Mouse (Mus musculus) urinary bladder, postnatal 4 days (tissue): ENCODE measurements around the gene Gm10837.
"Not testable (repeated sequence)": the region's sequence is repeated elsewhere in the genome, so short reads cannot be mapped to it uniquely, and the experiment has no call there.

Experiments used
- DNase-seq, 2 experiments: peaks; one replicate each; pipeline ENCODE4 v3.0.0; 2021 to 2022; ENCODE audit warnings: low spot score in 2 of 2

Gene Gm10837

DNA sequence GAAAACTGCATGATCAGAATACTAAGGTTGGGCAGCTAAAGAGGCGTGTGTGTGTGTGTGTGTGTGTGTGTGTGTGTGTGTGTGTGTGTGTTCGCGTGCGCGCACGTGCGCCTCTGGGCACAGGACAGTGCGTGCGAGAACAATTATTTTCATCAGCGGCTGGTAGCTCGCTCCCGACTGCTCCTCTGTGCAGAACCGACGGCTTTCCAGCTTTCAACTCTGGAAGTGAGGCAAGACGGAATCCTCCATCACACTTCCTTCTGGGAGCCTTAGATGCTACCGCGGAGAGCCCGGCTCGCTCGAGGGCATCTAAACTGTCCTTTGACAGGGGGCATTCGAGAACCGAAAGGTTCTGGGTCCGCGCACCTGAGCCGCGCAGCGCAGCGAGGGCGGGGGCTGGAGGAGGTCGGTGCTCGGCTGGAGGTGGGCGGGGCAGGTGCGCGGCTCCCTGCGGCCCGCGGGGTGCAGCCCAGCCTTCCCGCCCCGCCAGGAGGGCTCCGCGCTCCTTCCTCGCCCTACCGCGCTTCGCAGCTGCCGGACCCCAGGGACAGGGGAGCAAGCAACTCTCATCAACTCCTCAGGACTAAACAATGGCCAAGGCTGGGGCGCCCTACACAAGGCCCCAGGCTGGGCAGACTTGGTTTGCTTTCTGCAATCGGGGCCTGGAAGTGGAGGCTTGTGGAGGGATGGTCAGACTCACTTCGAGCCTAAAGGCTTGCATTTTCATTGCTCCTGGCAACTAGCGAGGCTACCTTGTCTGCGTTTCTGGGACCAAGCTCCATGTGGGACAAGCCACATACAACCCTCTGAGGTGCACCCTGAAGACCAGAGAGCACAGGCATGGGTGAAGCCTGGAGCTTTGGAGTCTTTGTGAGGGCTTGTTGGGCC lies at the start of gene Gm10837:
Gene Gm10837, plus strand, starts transcription at position 146 of the 888 bp plus-strand sequence.
- DNase-seq, result no peak

DNA sequence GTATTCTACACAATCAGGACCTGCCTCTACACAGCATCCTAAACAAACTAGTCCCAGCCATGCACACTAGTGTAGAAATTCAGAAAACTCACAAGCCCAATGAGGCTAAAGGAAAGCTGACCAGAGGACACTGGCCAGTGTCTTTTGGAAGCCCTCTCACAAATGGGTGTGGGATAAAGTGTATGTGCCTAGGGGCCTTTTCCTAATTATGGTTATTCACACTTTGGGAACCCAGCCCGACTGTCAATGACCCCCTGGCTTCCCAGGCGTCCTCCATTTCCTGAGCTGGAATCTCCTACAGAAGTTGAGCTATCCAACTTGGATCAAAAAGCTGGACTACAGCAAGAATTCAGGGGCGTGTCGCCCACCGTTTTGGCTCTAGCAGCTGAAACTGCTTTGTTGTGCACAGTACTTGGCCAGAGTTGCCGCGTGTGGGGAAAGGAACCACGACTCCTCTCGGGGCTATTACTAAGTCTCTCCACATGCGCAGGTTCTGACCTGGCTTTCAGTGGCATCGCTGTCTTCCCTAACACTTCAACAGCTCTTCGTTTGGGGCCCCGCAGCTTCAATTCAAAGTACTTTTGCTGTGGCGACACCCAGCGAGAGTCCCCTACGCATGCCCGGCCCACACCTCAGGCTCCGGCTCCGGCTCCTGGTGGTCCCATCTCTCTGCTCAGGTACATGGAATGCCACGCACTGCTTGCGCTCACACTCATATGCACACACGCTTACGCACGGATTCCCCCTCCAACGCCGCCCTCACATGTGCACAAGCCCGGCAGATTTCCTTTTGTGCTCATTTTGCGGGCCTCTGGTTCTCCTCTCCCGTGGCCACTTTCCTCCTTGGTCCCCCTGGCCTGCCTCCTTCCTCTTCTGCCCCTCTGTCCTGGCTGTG lies 40.5 kb upstream of the Gm10837 start:
- no peak for DNase-seq

DNA sequence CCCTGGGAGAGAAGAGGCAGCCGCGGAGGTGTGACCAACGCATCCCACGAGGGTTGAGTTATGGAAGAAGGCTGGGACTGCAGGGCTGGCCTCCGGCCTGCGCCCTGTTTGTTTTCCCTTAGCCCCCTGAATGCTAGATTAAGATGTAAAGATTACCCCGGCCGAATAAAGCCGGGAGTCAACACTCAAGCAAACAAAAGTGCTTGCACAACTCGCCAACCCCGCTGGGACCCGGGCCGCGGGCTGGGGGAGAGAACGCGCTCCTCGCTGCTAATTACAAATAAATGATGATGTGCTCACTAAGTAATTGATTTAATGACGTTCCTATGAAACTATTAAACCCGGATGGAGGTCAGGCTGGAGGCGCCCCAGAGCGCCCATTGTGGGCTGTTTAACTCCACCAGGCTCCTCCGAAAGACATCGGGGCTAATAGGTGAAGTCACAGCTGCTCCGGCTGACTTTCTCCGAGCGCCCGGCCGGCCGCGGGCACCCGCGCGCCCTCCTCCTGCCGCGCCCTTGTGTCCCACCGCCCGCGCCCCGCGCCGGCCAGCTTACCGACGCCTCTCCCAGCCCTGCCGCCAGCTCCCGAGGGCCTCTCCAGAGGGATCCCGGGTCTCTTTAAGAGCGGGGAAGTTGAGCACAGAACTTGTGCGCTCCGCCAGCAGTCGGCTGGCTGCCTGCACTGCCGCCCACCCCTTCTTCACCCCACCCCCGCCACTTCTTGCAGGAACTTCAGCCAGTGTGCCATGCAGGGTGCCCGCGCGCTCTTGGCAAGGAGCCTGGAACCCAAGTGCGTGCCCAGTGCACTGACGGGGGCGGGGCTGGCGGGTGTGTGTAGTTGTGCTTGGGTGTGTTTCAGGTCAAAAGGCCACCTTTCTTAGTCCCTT lies 39.6 kb upstream of the Gm10837 start, which contains the start of gene Gm5089:
Gene Gm5089, minus strand, starts transcription at position 620 of the 887 bp plus-strand sequence.
- no peak for DNase-seq

DNA sequence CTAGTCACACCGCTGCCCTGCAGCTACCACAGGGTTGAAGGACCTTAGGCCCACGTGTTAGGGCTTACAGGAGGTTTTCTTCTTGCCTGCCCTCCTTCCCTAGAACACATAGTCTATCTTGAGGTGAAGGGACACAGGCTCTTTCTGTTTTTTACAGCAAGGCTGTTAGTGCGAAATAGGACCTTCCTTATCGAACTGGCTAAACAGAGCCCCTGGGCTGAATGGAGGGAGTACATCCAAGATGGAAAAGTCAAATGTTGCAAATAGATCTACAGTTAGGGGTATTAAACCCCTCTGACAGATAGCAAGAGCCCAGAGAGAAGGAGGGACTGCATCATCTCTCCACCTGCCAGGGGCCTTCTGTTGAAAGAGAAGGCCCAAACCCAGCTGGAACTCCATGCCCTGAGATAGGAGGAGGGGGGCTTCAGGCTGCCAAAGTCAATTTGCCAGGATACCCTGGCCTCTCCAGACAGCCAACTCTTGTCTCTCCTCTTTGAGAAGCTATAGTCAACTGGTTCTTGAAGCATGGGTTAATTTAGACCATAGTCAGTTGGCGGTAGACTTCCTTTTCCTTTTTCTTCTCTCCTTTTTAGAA lies 38.7 kb upstream of the Gm10837 start:
- no peak for DNase-seq

DNA sequence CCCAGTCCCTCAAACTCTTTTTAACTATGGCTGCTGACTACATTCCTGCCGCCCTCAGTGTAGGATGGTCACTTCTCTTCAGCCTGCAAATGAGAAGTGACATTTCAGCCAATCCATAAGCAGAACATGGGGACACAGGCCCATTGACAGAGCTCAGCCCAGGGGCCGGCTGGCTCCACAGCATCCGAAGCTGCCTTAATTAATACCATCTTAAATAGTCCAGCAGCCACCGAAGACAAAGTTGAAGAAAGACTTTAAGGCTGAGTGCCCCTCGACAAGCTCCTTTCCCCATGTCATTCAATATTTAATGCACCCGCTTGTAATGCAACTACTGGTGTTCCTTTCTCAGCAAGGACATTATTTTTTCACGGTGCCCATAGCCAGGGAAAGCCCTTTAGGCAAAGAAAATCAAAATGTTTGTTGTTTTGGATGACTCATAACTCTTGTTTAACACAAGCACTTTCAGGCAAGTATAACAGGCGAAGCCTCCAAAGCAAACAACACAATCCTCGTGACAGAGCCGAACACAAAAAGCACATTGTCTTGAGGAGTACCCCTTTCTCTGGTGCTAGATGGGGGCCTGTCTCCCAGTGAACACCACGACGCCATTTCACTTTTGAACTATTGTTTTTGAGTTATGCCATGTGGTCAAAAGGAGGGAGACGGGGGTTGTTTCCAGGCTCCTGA lies 37.5 kb upstream of the Gm10837 start:
- DNase-seq, result no peak

DNA sequence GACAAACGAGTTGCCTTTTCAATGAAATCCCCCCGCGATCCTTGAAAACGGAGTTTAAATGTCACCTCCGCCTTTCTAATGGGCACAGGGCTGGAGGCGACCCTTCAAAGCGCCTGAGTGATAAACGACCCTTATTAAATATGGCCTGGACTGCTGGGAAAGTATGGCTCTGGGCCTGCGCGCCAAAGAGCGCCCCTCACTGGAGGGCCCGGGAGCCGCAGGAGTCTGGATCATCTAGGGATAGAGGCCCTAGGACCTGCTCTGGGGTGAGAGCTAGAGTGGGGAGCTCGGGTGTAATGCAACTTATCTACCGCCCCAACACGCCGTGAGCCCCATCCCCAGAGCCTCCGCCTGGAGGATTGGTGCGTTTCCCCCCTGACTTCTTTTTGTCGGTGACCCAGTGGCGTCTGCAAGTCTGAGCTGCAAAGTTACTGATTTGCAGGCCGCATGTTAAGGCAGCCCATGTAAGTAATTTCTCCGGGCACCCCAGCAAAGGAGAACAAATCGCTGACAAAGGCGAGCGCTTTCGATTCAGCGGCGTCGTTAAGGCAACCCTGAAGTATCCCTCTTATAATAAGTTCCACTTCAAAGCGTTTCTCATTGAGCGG lies 36.9 kb upstream of the Gm10837 start:
- DNase-seq, result no peak

DNA sequence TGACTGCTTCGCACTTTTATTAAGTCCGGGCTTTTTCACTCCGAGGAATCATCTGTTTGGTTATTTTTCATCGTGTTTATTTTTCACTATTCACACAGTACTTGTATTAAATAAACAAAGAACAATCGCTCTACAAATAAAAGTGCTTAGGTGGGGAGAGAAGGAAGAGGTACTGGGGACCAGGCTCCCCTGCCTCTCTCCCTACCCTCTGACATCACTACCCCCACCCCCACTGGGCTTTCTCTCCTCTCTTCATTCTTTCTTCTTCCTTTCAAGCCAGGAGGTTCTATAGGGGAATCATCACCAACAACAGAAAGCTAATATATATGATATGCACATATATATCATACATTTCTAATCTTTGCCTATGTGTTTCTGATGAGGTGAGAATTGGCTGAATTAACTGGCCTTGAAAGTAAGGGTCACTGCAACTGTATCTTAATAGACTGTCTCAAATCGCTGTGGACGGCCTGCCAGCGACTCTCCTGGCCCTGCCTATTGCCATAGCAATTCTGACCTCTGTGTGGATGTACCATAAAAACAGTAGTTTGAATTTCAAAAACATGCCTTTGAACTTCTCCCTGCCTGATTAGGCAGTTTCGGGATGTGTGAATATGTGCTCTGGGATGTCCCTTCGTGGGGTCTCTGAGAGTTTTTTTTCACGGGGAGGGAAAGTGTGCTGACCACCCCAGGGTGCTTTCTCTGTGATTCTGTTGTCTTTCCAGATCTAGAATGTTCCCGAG lies 36.2 kb upstream of the Gm10837 start:
- DNase-seq, result no peak

DNA sequence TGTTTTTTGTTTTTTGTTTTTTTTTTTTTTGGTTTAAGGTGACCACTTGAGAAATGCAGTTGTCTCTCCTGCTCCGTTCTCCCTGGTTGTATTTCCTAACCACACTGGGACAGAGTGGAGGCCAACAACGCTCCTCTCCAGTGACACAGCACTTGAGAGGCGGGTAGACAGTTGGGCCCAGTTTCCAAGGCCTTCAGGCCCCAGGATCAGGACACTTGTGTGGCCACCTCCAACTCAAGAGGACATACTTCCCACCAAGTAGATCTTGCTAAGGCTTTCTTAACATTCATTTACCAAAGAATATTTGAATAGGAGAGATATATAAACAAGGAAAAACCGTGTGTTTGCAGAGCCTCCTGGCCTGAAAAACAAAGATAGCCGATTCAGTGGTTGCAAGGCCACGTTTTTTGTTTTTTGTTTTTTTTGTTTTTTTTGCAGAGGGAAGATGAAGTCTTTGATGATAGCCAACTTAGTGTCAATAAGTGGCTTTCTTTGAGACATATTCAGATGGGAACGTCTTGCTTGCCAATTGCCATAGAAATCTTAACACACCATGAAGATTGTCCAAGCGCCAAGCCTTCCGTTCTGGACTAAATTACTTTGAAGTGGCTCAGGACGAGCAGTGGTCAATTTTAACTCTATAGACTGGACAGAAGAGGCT lies 35.4 kb upstream of the Gm10837 start:
- no peak for DNase-seq

DNA sequence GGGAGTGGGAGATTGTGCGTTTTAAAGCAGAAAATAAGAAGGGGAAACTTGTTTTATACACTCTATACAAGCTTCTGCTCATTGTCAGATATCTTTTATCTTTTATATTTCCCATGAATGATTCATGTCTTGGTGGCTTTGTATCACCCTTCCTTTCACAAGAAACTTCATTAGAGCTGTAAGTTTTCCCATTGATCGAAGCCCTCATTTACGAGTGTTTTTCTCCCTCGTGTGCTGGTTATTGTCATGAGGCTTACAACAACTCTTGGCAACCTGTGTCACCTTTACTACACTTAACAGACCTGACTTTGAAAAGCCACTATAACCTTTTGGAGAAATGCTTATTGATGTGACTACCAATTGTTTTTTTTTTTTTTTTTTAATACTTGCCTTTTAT lies 34.8 kb upstream of the Gm10837 start:
- DNase-seq, result no peak

DNA sequence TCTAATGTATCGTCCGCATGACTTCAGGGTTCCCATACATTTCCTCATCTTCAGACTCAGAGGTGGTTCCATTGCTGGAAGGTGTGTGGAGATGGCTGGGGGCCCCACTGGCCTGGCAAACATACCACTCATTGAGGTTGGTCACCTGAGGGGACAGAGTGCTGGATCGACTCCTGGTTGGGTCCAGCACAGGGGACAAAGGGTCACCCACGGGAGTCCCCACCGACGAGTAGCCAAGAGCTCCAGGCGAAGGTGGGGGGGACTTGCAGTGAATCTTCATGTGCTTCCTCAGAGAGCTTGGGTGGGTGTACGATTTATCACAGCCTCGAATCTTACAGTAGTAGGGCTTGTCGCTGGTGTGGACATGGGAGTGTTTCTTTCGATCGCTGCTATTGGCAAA lies 31.1 kb upstream of the Gm10837 start:
- DNase-seq, result not testable (repeated sequence)

DNA sequence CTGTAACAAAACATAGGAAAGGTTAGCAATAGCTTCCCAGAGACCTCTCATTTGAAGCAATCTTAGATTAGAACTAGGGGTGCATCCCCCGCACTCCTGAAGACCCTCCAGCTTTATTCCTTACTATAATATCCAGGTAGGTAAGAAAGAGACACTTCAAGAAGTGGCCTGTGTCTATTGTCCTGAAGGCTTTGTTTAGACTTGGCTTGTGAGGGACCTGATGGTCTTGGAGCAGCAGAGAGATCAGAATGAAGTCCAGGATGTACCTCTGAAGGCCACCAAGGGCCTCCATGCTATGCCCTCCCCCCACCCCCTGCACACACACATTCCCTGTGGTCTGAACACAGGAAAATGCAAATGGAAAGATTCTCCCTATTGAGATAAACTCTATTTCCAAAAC lies 30.6 kb upstream of the Gm10837 start:
- no peak for DNase-seq

DNA sequence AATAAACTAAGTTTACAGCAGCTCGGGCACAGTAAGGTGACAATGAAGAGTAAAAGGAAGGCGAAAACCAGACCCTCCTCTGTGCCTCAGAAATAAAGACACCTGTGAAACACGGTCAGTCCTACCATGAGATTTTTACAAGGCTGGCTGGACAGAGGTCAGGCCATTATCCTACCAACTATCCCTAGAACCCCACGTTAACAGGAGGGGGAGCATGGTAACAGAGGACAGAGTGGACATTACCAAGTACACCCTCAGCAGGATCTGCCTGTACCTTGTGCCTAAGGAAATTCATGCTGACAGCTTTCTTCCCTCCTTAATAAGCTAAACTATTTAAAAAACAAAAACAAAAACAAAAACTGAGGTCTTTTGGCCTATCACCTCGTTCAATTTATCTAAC lies 30.2 kb upstream of the Gm10837 start:
- no peak for DNase-seq

DNA sequence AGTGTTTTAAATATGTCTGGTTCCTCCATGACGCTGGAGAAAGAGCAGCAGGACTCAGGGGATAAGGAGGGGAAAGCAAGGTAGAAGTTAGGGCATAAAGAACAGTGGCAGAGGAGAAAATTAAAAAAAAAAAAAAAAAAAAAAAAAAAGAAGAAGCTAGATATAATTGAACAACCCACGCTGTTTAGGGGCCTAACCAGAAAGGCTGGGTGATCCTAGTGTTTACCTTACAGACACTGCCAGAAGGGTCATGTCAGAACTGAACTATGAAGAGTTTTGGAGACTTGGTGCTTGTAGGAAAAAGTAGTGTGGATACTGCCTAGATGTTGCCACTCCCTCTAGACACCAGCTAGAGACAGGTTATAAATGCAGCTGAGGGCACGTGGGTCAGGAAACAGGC lies 28.9 kb upstream of the Gm10837 start:
- DNase-seq, result no peak

DNA sequence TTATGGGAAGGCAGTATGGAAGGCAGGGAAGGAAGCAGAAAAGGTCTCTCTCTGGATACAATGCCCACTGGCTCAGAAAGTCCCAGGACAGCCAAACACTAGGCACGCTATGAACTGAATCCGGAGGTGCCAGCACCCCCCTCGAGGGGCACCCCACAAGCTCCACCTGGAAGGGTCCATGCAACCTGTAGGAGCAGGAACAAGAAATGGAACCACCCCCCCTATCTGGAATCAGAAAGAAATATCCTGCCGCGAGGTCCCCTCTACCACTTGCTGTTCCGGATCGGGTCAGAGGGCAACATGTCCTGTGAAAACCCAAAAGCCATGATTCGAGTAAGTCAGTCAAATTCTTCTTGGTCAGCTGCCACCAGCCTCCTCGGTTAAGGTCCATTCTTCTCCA lies 28.4 kb upstream of the Gm10837 start:
- DNase-seq, result no peak

DNA sequence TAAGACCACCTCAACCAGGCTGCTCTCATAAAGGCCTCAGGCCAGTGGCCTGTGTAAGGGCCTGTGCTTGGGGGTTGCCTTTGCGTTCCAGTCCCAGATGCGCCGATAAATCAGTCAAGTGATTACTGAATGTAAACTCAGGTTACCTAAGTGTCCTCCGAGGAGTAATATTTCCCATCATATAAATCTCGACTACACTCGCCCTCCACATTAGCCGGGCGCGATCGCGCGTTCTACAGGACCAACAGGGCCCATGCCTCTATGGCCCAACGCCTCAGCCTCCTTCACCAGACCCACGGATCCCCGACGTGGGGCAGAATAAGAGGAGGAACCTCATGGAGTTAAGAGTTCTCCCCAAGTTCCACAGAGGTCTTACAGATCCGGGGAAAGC lies 27.7 kb upstream of the Gm10837 start:
- DNase-seq, result no peak

DNA sequence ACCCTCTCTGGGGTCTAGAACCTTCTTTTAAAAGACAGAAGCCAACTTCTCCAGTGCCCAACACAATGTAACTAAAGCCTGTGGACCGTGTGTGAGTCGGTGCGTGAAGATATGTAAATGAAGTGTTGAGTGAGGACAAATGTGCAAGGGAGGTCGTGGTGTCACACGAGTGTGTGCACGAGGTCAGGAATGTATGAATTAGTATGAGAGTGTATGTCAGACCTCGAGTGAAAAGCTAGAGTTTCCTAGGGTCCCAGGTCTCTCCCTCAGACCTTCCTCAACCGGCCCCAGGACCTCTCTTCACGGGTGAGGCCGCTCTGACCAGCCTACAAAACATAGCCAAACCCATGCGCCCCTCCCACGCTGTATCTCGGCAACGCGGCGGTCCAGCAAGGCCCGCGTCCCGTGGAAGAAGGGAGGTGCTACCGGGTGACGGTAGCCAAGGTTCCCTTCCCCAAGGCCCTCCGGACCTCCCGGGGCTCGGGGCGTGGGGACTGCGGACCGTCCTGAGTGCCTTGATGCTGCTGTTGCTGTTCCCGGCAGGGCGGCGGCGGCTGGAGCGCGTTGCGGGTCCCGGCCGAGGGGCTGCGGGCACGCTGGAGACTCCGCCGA lies 27.2 kb upstream of the Gm10837 start:
- DNase-seq, result no peak

DNA sequence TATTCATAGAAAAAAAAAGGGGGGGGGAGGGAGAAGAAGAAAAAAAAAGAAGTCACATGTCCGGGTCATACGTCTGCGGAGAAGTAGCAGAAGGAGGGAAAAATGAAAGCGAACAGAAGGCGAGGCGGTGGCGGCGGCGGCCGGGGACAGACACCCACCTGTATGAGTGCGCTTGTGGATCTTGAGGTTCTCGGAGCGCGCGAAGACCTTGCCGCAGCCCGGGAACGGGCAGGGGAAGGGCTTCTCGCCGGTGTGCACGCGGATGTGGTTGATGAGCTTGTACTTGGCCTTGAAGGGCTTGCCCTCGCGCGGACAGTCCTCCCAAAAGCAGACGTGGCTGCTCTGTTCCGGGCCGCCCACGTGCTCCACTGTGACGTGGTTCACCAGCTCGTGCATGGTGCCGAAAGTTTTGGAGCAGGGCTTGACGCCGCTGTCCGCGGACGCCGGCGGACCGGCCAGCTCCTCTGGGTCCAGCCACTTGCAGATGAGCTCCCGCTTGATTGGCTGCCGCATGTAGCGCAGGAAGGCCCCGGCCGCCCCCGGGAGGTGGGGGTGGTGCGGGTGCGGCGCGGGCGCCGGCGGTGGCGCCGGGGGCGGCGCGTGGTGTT lies 26.5 kb upstream of the Gm10837 start:
- DNase-seq, result not testable (repeated sequence)

DNA sequence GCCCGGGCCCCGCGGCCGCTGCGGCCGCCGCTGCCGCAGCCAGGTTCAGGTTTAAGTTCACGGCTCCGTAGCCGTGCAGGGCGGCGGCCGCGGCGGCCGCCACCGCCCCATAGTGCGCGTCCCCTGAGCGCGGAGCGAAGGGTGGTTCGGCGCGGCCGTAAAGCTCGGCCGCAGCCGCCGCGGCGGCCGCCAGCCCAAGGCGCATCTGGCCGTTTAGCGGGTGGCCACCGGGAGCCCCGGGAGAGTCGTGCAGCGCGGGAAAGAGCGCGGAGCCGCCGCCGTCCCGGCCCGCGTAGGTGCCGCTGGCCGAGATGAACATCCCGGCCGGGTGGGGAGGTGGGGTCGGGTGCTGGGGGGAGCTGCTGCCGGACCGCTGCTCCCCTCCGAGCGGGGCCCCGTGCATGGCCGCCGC lies 26.0 kb upstream of the Gm10837 start:
- no peak for DNase-seq
